Mouse (Mus musculus) heart, embryonic 15.5 days (tissue): Measurements from ENCODE around the gene Zfp64. TPM values are rescaled to one million over a fixed set of nuclear protein-coding genes. Genes with fewer than 3 reads are reported as not detected.
"Not testable (repeated sequence)": the region's sequence is repeated elsewhere in the genome, so short reads cannot be mapped to it uniquely, and the experiment has no call there.

Source experiments
- ATAC-seq: fragments of 200-750 bp; cut with Nextera tagmentation; replicated peaks from 2 replicates; pipeline ENCODE4 v1.8.0; 2017; ENCODE audit warnings: low read depth, moderate TSS enrichment; ENCODE audit not compliant: insufficient number of reproducible peaks, insufficient read depth, low FRiP score
- H3K27ac ChIP-seq: fragments of 300-500 bp; sonication (generic); 2 replicates; pipeline ENCODE4 v1.5.1; 2015; ENCODE audit warnings: mild to moderate bottlenecking, inconsistent platforms
- H3K27me3 ChIP-seq: fragments of 300-500 bp; sonication (generic); 2 replicates; pipeline ENCODE4 v1.6.1; 2015; ENCODE audit warnings: inconsistent platforms
- H3K36me3 ChIP-seq: fragments of 300-500 bp; sonication (generic); 2 replicates; pipeline ENCODE4 v1.6.1; 2015; ENCODE audit warnings: mild to moderate bottlenecking, inconsistent platforms
- H3K4me1 ChIP-seq: fragments of 300-500 bp; sonication (generic); replicated peaks from 2 replicates; pipeline ENCODE4 v1.6.1; 2015; ENCODE audit warnings: inconsistent platforms
- H3K4me2 ChIP-seq: fragments of 300-500 bp; sonication (generic); 2 replicates; pipeline ENCODE4 v1.6.1; 2015; ENCODE audit warnings: inconsistent platforms, mild to moderate bottlenecking, moderate library complexity
- H3K4me3 ChIP-seq: fragments of 300-500 bp; sonication (generic); 2 replicates; pipeline ENCODE4 v1.5.1; 2015; ENCODE audit warnings: mild to moderate bottlenecking, inconsistent platforms
- H3K9ac ChIP-seq: fragments of 300-500 bp; sonication (generic); 2 replicates; pipeline ENCODE4 v1.6.1; 2015; ENCODE audit warnings: mild to moderate bottlenecking, inconsistent platforms
- H3K9me3 ChIP-seq: fragments of 300-500 bp; sonication (generic); replicated peaks from 2 replicates; pipeline ENCODE4 v1.6.1; 2016; ENCODE audit warnings: inconsistent platforms
- WGBS: fragments of 180-500 bp; shearing (Covaris S2); methylation state at CpG from one replicate; pipeline ENCODE4 v1.1.7; 2015; ENCODE audit warnings: mixed read lengths; 5-methylcytosine and 5-hydroxymethylcytosine counted together
- polyA plus RNA-seq: library from polyadenylated mRNA; unstranded; fragments of >200 nt; fragmentation: Nextera tagmentation; extraction: Ambion mirVana; gene quantifications from 2 replicates; pipeline ENCODE4 v1.2.1, GENCODE M21; 2015

Zfp64 gene
- polyA plus RNA-seq, 1 experiment from 2014 or later = 13.2 TPM

DNA sequence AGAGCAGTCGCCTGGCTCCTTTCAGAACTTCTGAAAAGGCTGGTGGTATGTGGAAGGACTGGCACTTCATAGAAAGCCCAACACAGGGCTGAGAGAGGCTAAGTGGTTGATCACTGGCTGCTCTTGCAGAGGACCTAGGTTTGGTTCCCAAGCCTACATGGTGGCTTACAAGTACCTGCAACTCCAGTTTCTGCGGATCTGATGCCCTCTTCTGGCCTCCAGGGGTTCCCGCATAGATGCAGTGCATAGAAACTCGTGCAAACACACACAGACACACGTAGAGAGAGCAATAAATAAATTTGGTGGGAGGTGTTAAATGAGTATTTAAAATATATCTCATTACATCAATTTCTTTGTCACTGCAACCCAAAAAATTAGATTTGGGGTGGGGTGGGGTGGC lies 90.5 kb downstream of the Zfp64 start:
- 79% methylated on average over 5 of the region's 5 CpGs for WGBS
- no peaks in the 10 kb centered on the region for H3K36me3 ChIP-seq

DNA sequence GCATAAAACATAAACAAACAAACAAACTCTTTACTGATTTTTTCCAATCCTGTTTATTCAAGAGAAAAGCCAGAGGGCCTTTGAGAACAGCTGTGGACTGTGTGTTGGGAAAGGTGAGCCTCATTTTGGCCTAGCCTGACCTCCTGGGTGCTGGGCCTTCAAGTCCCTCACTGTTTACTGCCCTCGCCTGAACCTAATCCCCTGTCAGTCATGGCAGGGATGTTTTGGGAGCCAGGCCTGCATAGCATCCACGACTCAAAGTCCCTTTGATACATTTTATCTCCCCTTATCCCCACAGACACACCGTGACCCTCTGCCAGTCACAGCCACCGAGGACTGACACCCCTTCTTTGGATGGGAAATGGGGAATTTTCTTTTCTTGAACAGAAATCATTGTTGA lies 92.7 kb downstream of the Zfp64 start:
- Histone ChIP-seq H3K27me3 (no peaks in the 10 kb centered on the region), H3K4me3 (no peak overlapping the region), H3K4me1 (0 out of 2 replicates have a peak, but pooled peaks cover 2% of the 10 kb centered on the region), H3K9ac (no peak overlapping the region), H3K4me2 (no peak overlapping the region), H3K27ac (no peak overlapping the region), H3K9me3 (no peaks in the 10 kb centered on the region), H3K36me3 (no peaks in the 10 kb centered on the region)
- 44% methylated on average over 4 of the region's 4 CpGs for WGBS
- ATAC-seq = no peak

More for the DNA sequence above, 90.5 kb downstream of the Zfp64 start:
- H3K4me3 ChIP-seq = no peak overlapping the region
- H3K27me3 ChIP-seq = no peaks in the 10 kb centered on the region
- H3K4me1 ChIP-seq = 0 out of 2 replicates have a peak, but pooled peaks cover 1% of the 10 kb centered on the region
- H3K9me3 ChIP-seq = no peaks in the 10 kb centered on the region
- no peak overlapping the region for H3K27ac ChIP-seq
- no peak overlapping the region for H3K9ac ChIP-seq
- H3K4me2 ChIP-seq = no peak overlapping the region
- ATAC-seq = no peak

DNA sequence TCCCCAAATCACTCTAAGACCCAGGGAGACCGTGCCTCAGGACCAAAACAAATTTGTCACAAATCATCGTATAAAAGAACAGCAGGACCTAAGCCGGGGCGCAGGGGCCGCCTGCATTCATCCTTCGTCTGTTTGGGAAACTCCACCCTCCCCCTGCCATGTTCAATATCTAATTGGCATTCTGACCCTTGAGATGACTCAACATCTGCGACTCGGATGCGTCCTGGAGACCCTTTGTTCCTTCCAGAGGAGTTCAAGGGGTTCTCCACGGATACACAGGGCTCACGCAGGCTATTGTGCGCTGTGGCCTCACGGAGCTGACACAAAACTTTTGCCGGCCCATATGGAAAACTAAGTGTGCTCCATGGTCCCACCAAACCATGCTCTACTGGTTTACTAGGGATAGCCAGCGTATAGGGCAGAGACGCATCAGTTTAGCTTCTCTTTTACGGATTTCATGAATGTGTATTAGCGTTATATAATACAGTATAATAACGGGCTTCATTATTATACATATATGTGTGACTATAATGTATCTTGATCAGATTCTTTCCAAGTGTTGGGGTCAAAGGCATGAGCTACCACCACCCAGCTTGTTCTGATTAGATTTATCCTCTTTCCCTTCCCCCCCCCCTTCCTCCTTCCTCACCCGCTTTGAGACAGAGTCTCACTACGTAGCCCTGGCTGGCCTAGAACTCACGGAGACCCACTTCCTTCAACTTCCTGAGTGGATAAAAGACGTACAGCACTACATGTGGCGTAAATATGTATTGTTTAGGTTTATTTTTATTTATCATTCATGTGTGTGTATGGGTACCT lies 94.3 kb downstream of the Zfp64 start:
- Histone ChIP-seq H3K27me3 (no peaks in the 10 kb centered on the region), H3K4me3 (no peak overlapping the region), H3K9ac (no peak overlapping the region), H3K4me1 (0 out of 2 replicates have a peak, but pooled peaks cover 2% of the 10 kb centered on the region), H3K9me3 (no peaks in the 10 kb centered on the region), H3K4me2 (no peak overlapping the region), H3K27ac (no peak overlapping the region), H3K36me3 (no peaks in the 10 kb centered on the region)
- 73% methylated on average over 24 of the region's 24 CpGs for WGBS
- ATAC-seq = no peak

DNA sequence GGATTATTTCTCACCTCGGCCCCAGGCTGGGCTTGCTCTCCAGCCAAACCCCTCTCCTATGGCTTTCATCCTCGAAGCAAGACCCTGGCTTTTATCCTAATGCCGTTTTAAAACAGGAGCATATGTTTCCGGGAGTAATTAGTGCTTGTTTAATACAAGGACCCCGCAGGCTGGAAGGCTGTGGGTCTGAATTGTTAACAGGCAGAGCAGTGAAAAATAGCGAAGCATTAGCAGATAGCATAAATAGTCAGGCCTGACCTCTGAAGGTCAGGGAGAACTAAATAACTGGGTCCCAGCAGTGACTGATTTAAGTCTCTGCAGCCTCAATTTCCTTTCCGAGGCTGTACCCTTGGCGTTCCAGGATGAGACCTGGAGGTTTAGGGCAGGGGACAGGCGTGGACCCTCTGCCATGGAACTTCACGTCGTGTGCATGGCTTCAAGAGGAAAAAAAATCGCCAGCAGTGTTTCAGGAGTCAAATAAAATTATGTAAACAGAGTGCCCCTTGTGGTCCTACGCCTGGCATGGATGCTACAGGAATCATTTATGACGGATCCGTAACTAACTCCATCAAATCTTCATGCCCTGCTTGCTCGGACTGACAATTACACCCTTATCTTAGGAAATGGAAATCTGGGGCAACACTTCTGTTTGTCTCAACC lies 95.2 kb downstream of the Zfp64 start:
- Histone ChIP-seq H3K4me1 (0 out of 2 replicates have a peak, but pooled peaks cover 2% of the 10 kb centered on the region), H3K9me3 (no peaks in the 10 kb centered on the region), H3K27ac (no peak overlapping the region), H3K27me3 (no peaks in the 10 kb centered on the region), H3K36me3 (no peaks in the 10 kb centered on the region), H3K9ac (no peak overlapping the region), H3K4me3 (no peak overlapping the region), H3K4me2 (no peak overlapping the region)
- 39% methylated on average over 16 of the region's 16 CpGs for WGBS
- no peak for ATAC-seq

DNA sequence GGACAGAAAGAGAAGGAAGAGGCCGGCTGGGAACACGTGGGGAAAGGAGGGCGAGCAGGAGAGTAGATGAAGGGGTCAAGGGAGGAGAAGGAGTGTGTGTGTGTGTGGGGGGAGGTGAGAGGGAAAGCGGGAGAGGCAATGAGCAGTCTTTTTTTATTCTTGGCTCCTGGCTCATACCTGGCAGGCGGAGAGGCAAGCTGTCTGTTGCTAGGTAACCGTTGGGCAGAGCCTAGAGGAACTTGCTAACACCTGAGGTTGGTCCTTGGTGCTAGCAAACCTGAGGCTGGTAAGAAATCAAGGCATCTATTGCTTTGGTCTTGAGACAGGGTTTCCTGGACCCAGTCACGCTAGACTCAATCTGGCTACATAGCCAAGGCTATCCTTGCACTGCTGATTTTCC lies 98.7 kb downstream of the Zfp64 start:
- Histone ChIP-seq H3K4me3 (no peak overlapping the region), H3K27ac (no peak overlapping the region), H3K9me3 (no peaks in the 10 kb centered on the region), H3K4me2 (no peak overlapping the region), H3K27me3 (no peaks in the 10 kb centered on the region), H3K36me3 (no peaks in the 10 kb centered on the region), H3K4me1 (0 out of 2 replicates have a peak, but pooled peaks cover 2% of the 10 kb centered on the region), H3K9ac (no peak overlapping the region)
- no peak for ATAC-seq
- 50% methylated on average over 7 of the region's 7 CpGs for WGBS

DNA sequence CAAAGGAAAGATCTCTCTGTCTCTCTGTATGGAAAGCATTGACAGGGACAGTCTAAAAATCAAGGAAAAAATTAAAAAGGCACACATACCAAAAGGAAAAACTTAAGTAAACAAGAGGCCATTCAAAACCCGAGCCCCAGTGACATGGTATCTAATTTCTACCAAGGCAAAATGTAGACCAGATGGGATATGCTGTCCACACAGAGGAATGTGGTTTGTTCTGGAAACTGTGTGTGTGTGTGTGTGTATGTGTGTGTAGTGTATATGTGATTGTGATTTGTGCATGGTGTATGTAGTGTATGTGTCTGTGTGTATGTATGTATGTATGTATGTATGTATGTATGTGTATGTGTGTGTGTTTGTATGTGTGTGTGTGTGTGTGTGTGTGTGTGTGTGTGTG lies 100.6 kb downstream of the Zfp64 start:
- WGBS = 55% methylated on average over 1 of the region's 1 CpGs
- H3K9me3 ChIP-seq = no peaks in the 10 kb centered on the region
- H3K27me3 ChIP-seq = no peaks in the 10 kb centered on the region
- H3K4me2 ChIP-seq = no peak overlapping the region
- no peak overlapping the region for H3K27ac ChIP-seq
- no peak overlapping the region for H3K9ac ChIP-seq
- no peak for ATAC-seq
- no peak overlapping the region for H3K4me3 ChIP-seq
- H3K4me1 ChIP-seq = no peaks in the 10 kb centered on the region
- H3K36me3 ChIP-seq = no peaks in the 10 kb centered on the region

DNA sequence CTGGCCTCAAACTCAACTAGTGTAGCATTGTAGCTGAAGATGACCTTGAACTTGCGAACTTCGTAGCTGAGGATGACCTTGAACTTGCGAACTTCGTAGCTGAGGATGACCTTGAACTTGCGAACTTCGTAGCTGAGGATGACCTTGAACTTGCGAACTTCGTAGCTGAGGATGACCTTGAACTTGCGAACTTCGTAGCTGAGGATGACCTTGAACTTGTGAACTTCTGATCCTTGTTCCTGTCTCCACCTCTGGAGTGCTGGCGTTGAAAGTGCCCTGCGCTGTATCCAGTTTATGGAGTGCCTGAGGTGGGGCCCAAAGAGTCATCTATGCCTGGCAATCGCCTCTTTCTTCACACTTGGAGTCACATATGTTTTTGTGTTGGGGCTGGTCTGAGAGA lies 101.5 kb downstream of the Zfp64 start:
- not testable (repeated sequence) for ATAC-seq, H3K9ac ChIP-seq, H3K4me3 ChIP-seq, H3K36me3 ChIP-seq, H3K9me3 ChIP-seq, H3K4me1 ChIP-seq, H3K4me2 ChIP-seq, H3K27ac ChIP-seq, H3K27me3 ChIP-seq
- 83% methylated on average over 13 of the region's 13 CpGs for WGBS

DNA sequence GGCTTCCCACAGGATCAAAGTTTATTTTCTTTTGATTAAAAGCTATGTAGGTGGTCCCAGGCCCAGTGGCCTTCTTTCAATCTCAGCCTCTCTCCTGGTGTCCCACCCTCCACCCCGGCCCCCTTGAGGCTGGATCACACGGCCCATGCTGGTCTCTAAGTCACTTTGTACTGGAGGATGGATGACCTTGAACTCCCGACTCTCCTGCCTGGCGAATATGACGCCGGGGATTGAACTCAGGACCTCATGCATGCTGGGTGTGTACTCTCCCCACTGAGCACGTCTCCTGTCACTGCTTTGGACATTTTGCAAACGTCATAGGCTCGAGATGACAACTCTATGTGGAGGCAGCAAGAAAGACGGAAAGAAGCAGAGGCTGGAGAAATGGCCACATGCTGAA lies 103.8 kb downstream of the Zfp64 start:
- Histone ChIP-seq H3K4me3 (no peak overlapping the region), H3K9ac (no peak overlapping the region), H3K27me3 (0 out of 2 replicates have a peak, but pooled peaks cover under 1% of the 10 kb centered on the region), H3K4me1 (peaks cover 3% of the 10 kb centered on the region; the same call in 1 of the 2 replicates), H3K4me2 (no peak overlapping the region), H3K9me3 (no peaks in the 10 kb centered on the region), H3K27ac (no peak overlapping the region), H3K36me3 (no peaks in the 10 kb centered on the region)
- 57% methylated on average over 10 of the region's 10 CpGs for WGBS
- ATAC-seq = no peak

DNA sequence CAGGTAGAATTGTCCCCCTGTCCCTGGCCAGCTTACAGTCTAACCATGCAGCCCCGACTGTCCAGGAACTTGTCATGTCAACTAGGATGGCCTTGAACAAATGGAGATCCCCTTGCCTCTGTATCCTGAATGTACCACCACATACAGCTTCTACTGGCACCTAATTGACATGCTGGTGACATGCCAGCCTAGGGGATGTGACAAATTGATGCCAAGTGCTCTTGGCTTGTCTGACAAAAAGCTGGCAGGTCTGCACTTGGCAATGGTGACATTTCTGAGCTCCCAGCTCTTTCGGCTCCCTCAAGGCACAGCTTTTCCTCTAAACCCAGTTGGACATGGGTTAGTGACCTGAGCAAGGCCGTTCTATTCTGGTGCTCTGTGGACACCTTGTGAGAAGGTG lies 106.8 kb downstream of the Zfp64 start:
- no peak for ATAC-seq
- Histone ChIP-seq H3K4me3 (no peak overlapping the region), H3K27ac (no peak overlapping the region), H3K4me2 (no peak overlapping the region), H3K4me1 (peaks cover 3% of the 10 kb centered on the region; the same call in 1 of the 2 replicates), H3K36me3 (no peaks in the 10 kb centered on the region), H3K9ac (no peak overlapping the region), H3K27me3 (peaks cover 24% of the 10 kb centered on the region), H3K9me3 (no peaks in the 10 kb centered on the region)
- WGBS = 87% methylated on average over 3 of the region's 3 CpGs

- Histone ChIP-seq H3K4me2 (no peak overlapping the region), H3K27me3 (peaks cover 46% of the 10 kb centered on the region), H3K4me1 (peaks cover 10% of the 10 kb centered on the region), H3K9ac (no peak overlapping the region), H3K4me3 (no peak overlapping the region), H3K36me3 (no peaks in the 10 kb centered on the region), H3K27ac (no peak overlapping the region), H3K9me3 (no peaks in the 10 kb centered on the region)
- WGBS = 71% methylated on average over 7 of the region's 7 CpGs
- no peak for ATAC-seq
Observed at GRCm38 (mm10) chr2:168846180-168846720, 109.1 kb downstream of the Zfp64 start.
